Mouse (Mus musculus): Measurements from ENCODE around the gene Slc16a5.
"Not testable (repeated sequence)": the region's sequence is repeated elsewhere in the genome, so short reads cannot be mapped to it uniquely, and the experiment has no call there.

The Slc16a5 gene

DNA sequence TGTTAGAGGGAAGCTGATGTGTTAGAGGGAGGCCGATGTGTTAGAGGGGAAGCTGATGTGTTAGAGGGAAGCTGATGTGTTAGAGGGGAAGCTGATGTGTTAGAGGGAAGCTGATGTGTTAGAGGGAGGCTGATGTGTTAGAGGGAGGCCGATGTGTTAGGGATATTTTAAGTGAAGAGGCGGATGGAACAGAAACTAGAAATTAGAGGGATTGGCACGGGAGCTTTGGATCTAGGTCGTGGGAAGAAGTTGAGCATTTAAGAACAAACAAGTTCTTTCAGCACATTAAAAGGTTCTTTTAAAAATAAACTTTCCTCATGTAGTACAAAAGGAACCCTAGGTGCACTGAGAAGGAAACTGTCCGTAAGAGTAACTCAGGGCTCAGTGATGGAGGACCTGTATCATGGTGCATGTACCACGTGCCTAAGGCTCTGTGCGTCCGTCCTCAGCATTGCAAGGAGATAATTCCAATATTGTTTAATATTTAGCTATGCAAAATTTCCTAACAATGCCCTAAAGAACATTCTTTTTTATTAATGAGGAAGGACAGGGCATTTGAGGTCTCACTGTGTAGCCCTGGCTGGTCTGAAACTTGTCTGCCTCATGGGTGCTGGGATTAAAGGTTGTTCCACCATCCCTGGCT is 16.1 kb downstream of the Slc16a5 start:
- DNase-seq (ENCODE audit: extremely low spot score, low spot score): no peak

- no peak for DNase-seq (ENCODE audit: extremely low spot score, low spot score)
Observed at GRCm38 (mm10) chr11:115481553-115482259, 19.4 kb downstream of the Slc16a5 start.

GRCm38 (mm10) chr11:115483278-115483677 is 21.0 kb downstream of the Slc16a5 start:
- no peak for DNase-seq (ENCODE audit: extremely low spot score, low spot score)

- DNase-seq (ENCODE audit: extremely low spot score, low spot score): peak; percentile 82
Observed at GRCm38 (mm10) chr11:115483726-115484125, 21.5 kb downstream of the Slc16a5 start.

DNA sequence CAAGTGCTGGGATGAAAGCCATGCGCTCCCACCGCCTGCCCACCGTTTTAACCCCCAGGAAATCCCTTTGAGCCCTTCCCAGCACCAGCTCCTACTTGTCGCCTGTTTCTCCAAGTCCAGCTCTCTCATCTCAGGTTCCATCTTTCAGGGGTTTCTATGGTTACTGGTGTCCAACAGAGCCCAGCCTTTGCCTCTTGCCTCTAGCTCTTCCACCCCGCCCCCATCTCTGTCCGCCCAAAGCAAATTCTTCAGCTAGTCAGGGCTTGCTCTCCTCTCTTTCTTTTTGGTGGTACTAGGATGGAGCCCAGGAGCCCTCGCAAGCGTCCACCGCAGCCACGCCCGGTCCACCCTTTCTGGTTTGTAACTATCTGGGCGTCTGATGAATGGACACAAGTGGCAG is 22.9 kb downstream of the Slc16a5 start:
- DNase-seq (ENCODE audit: extremely low spot score, low spot score): no peak

- DNase-seq (ENCODE audit: extremely low spot score, low spot score): no peak
Observed at GRCm38 (mm10) chr11:115488551-115489104, 26.4 kb downstream of the Slc16a5 start.

- DNase-seq (ENCODE audit: extremely low spot score, low spot score): no peak
Observed at GRCm38 (mm10) chr11:115490441-115491355, 28.4 kb downstream of the Slc16a5 start.

- peak; percentile 81 for DNase-seq (ENCODE audit: extremely low spot score, low spot score)
Observed at GRCm38 (mm10) chr11:115491356-115492083, 29.2 kb downstream of the Slc16a5 start, which contains the start of gene Nt5c. Gene Nt5c, minus strand, starts transcription at chr11:115491862.

DNA sequence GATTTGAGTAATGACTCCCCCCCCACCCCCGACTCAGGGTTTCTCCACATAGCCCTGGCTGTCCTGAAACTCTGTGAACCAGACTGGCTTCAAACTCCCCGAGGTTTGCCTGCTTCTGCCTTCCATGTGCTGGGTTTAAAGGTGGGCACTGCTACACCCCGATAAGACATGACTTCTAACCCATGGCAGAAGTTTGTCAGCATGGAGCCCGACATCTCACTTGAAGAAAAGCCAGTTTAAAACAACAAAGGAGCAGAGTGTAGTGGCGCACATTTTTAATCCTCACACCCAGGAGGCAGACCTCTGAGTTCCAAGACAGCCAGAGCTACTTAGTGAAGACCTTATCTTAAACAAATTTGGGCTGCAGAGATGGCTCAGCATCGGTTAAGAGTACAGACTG is 30.1 kb downstream of the Slc16a5 start:
- no peak for DNase-seq (ENCODE audit: extremely low spot score, low spot score)

DNA sequence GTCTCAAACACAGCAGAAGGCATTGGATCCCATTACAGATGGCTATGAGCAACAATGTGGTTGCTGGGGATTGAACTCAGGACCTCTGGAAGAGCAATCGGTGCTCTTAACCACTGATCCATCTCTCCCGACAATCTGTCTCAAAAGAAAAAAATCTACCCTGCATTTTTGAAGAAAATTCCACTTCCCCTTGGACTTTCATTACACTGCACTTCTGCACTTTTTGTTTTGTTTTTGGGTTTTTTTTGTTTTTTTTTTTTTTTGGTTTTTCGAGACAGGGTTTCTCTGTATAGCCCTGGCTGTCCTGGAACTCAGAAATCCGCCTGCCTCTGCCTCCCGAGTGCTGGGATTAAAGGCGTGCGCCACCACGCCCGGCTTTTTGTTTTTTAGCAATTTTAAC is 34.3 kb downstream of the Slc16a5 start:
- DNase-seq (ENCODE audit: extremely low spot score, low spot score): not testable (repeated sequence)

DNA sequence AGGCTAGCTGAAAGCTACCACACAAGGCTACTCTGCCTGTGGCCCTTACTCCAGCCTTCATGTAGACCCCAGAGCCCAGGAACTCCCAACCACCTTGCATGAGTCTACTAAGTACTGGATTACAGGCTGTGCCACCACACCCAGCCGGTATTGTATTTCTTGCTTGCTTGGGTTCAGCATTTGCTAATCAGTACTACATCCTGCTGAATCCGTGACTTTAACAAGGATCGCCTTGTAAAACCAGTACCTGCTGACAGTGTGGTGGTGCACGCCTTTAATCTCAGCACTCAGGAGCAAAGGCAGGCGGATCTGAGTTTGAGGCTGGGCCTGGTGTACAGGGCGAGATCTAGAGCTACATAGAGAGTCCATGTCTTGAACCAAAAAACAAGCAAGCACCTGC is 40.4 kb downstream of the Slc16a5 start:
- no peak for DNase-seq (ENCODE audit: extremely low spot score, low spot score)

GRCm38 (mm10) chr11:115506586-115506985 is 44.3 kb downstream of the Slc16a5 start:
- no peak for DNase-seq (ENCODE audit: extremely low spot score, low spot score)

GRCm38 (mm10) chr11:115508061-115508460 is 45.8 kb downstream of the Slc16a5 start:
- no peak for DNase-seq (ENCODE audit: extremely low spot score, low spot score)

DNA sequence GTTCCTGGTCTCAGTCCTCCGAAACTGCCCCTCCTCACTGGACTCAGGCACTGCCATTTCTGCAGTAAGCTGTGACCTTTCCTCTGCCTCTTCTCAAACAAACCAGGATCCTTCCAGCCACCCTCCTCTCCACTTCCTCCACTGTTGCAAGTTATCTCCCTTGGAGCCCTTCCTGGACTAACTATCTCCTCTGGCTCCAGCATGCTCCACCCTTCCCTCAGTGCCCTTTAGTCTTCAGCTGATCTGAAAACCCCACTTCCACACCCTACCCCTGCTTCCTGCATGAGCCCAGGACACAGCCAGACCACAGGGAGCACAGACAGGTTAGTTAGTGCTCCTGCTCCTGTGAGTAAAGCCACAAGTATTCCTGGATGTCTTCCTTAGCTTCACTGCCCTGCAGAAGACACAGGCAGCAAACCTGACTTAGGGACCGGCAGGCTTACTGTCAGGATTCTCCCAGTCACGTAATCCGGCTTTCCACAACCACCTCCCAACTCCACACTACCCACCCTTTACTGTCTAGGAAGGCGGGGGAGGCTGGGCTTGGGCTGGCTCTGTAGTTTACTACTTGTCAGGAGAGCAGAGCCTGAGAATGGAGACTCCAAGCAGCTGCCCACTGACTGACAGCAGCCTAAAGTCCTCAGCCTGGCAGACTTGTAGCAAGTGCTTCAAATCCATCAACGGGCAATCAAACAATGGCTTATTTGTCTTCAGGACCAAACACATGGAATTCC is 47.7 kb downstream of the Slc16a5 start:
- no peak for DNase-seq (ENCODE audit: extremely low spot score, low spot score)

DNA sequence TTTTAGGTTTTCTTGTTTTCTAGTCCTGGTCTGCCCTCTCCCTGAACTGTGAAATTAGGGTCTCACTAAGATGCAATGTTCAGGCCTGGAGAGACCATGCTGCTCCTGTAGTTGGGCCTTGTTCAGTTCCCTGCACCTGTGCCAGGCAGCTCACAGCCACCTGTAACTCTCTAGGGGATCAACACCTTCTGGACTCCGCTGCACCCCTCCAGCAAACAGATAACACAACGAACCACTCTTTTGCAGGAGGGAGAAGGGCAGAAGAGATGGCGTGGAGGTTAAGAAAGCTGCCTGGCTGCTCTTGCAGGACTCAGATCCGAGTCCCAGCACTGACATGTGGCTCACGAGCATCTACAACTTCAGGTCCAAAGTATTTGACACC is 48.2 kb downstream of the Slc16a5 start:
- no peak for DNase-seq (ENCODE audit: extremely low spot score, low spot score)

GRCm38 (mm10) chr11:115511121-115511520 is 48.8 kb downstream of the Slc16a5 start:
- DNase-seq (ENCODE audit: extremely low spot score, low spot score): no peak

DNA sequence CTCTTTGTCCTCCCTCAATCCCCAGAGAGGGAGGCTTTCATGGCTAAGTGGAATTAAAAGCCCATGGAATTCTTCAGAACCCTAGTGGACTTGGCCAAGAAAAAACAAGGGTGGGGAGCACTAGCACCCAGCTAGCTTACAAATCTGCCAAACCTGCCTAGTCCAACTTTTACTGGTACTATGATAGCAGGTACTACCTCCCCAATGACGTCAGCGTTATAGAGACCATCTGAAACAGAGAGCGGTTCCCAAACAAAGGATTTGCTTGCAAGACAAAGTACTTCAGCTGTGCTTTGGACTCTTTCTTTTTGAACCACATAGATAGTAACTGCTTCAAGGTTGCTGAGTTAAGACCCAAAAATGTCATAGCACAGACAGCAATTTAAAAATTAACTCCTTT is 49.7 kb downstream of the Slc16a5 start:
- no peak for DNase-seq (ENCODE audit: extremely low spot score, low spot score)

GRCm38 (mm10) chr11:115512407-115513183 is 50.3 kb downstream of the Slc16a5 start:
- peak; percentile 37 for DNase-seq (ENCODE audit: extremely low spot score, low spot score)
